In the genomic region with DNA sequence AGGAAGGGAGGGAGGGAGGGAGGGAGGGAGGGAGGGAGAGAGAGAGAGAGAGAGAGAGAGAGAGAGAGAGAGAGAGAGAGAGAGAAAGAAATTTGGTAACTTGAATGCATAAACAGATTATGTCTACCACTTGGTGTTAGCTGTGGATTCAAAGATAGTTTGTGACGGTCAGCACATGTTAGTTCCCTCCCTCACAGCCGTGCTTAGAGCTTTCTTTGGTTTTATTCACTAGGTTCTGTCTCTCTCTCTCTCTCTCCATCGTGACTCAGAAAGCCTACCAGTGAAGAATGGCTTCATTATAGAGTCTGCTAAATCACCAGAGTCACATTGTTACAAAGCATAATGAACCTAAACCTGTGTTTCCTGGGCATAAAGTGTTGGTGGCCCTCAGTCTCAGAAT, we compare ENCODE assay signal across 26 mouse cellular contexts.
DNase-seq lines count a peak whose midpoint lies in the region; ATAC-seq lines count a peak whose summit lies in the region.
"Had no signal": no experiment of that assay in that cellular context is flagged by ENCODE, and none has a peak within 500 bp of the region (broad histone marks: within the 10 kb centered on the region; RNA-seq: fewer than 3 reads in every experiment).

No protein-coding gene starts in this region.

- 60% methylated on average over 3 of the region's 3 CpGs for WGBS in midbrain, embryonic 11.5 days
- WGBS in midbrain, embryonic 10.5 days = 73% methylated on average over 3 of the region's 3 CpGs

- no peaks in the 10 kb centered on the region for H3K27me3 ChIP-seq in midbrain, embryonic 11.5 days (ENCODE audit: control insufficient read depth, insufficient read depth, low read length)
- H3K27me3 ChIP-seq in midbrain, embryonic 10.5 days (ENCODE audit: low read depth, poor library complexity, severe bottlenecking) = no peaks in the 10 kb centered on the region
- H3K27me3 ChIP-seq: CH12.LX; embryonic facial prominence, embryonic 13.5 days; embryonic facial prominence, embryonic 15.5 days; forebrain, embryonic 12.5 days had no signal

- no peak overlapping the region for H3K27ac ChIP-seq in midbrain, embryonic 11.5 days (ENCODE audit: low read depth, low read length)
- H3K27ac ChIP-seq in midbrain, embryonic 10.5 days (replicated peaks) = no peak overlapping the region
- H3K27ac ChIP-seq: embryonic facial prominence, embryonic 13.5 days; embryonic facial prominence, embryonic 15.5 days; forebrain, embryonic 10.5 days; forebrain, embryonic 12.5 days had no signal

- H3K9me3 ChIP-seq in midbrain, embryonic 11.5 days (ENCODE audit: control insufficient read depth, low read length) = no peaks in the 10 kb centered on the region
- H3K9me3 ChIP-seq in midbrain, embryonic 10.5 days (replicated peaks) = no peaks in the 10 kb centered on the region
- H3K9me3 ChIP-seq: embryonic facial prominence, embryonic 13.5 days; embryonic facial prominence, embryonic 15.5 days; forebrain, embryonic 10.5 days; forebrain, embryonic 12.5 days; G1E had no signal

- H3K36me3 ChIP-seq in midbrain, embryonic 11.5 days (ENCODE audit: control insufficient read depth, insufficient read depth, low read length) = no peaks in the 10 kb centered on the region
- H3K36me3 ChIP-seq in midbrain, embryonic 10.5 days = no peaks in the 10 kb centered on the region
- H3K36me3 ChIP-seq: embryonic facial prominence, embryonic 13.5 days; forebrain, embryonic 10.5 days; forebrain, embryonic 12.5 days had no signal

- no peak overlapping the region for H3K4me3 ChIP-seq in midbrain, embryonic 11.5 days (ENCODE audit: low read depth, low read length)
- H3K4me3 ChIP-seq in midbrain, embryonic 10.5 days = no peak overlapping the region
- H3K4me3 ChIP-seq: embryonic facial prominence, embryonic 13.5 days; embryonic facial prominence, embryonic 15.5 days; erythroblast, embryonic 14.5 days; forebrain, embryonic 10.5 days; forebrain, embryonic 12.5 days had no signal

- ATAC-seq in frontal cortex, adult (ENCODE audit: low TSS enrichment) = peak; percentile 86
- no peak for ATAC-seq in midbrain, embryonic 11.5 days (ENCODE audit: low FRiP score)
- ATAC-seq: CD4-positive, CD25-positive, alpha-beta regulatory T cell, adult 4 months; forebrain, embryonic 14.5 days; forebrain, embryonic 16.5 days had no signal

- no peak overlapping the region for H3K9ac ChIP-seq in midbrain, embryonic 11.5 days (ENCODE audit: low read length)
- H3K9ac ChIP-seq: embryonic facial prominence, embryonic 13.5 days; embryonic facial prominence, embryonic 15.5 days; forebrain, embryonic 12.5 days had no signal

- no peaks in the 10 kb centered on the region for H3K4me1 ChIP-seq in midbrain, embryonic 11.5 days (ENCODE audit: control insufficient read depth, insufficient read depth, low read length)
- H3K4me1 ChIP-seq in midbrain, embryonic 10.5 days = no peaks in the 10 kb centered on the region
- H3K4me1 ChIP-seq: embryonic facial prominence, embryonic 15.5 days; forebrain, embryonic 10.5 days; forebrain, embryonic 12.5 days had no signal

- no peak for DNase-seq in frontal cortex, postnatal 14 days (ENCODE audit: low spot score in 2 of 2)
- DNase-seq in midbrain, embryonic 11.5 days (ENCODE audit: low spot score, missing footprints) = peak; percentile 62
- no peak for DNase-seq in midbrain, embryonic 10.5 days (ENCODE audit: low spot score)
- DNase-seq in urinary bladder, postnatal 4 days (ENCODE audit: low spot score in 2 of 2) = no peak
- DNase-seq: adrenal gland, adult 2 months; adrenal gland, postnatal 10 days; adrenal gland, postnatal 25 days; B cell, adult 2 months; cerebellum, adult 11 months; cerebellum, adult 18-20 months; cerebellum, adult 8-10 months; cerebellum, adult 9-11 months; cerebellum, postnatal 14 days; cerebellum, postnatal 36 days; embryo, embryonic 11 days had no signal

- H3K4me2 ChIP-seq in midbrain, embryonic 11.5 days = no peak overlapping the region
- H3K4me2 ChIP-seq: embryonic facial prominence, embryonic 13.5 days; embryonic facial prominence, embryonic 15.5 days; forebrain, embryonic 12.5 days had no signal
